Mouse (Mus musculus) ovary, postnatal 10 days (tissue): ENCODE data around the gene Dnal4.

ENCODE experiments used
- DNase-seq: peaks from one replicate; pipeline ENCODE4 v3.0.0; 2022; ENCODE audit warnings: low spot score

Dnal4 gene

DNA sequence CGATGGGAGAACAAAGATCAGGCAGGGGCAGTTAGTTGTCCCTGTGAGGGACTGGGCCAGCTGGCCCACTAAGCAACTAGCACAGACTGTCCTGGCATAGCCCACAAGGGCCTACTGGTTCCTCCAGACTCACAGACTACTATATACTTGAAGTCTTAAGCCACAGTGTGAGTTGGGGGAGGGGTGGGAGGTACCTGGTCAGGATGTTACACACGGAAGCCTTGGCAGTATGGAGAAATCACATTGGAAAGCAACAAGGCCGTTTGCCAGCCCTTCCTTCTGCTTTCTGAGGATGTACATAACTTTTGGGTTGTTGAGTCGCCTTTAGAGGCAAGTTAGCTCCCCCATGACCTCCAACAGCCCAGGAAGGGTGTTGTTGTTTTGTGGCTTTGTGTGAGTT, 44.0 kb downstream of the Dnal4 start:
- no peak for DNase-seq

DNA sequence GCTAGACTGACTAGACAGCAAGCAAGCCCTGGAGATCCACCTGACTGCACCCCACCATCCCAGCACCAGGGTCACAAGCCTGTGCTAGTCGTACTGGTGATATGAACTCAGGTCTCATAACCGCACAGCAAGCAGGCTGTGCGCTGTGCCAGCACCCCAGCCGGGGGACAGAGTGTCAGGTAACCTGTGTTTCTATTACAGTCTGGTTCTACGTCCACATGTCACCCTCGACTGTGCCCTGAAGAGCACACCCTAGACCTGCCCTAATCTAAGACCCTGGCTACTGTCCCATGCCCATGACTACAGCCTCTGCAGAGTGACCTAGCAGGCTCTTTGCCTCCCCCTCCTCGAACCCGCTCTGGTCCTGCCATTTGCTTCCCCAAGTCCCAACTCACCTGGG, 44.5 kb downstream of the Dnal4 start:
- DNase-seq: no peak

DNA sequence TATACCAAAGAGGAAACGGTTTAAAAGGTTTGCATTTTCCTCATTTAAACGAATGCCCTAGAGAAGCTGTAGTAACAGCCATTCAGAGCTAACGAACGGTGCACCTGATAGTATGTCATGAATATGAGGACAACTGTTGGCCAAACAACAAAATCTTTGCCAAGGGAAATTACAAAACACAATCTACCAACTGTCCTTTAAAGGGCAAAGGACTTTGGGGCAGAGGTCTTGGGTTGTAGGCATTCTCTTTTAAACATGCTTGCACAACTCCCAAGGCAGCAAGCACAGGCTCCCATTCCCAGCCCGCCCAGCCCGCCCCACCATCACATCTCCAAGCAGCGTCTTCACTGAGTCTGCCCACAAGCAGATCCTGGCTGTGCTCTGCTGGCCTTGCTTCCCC, 46.1 kb downstream of the Dnal4 start:
- no peak for DNase-seq

DNA sequence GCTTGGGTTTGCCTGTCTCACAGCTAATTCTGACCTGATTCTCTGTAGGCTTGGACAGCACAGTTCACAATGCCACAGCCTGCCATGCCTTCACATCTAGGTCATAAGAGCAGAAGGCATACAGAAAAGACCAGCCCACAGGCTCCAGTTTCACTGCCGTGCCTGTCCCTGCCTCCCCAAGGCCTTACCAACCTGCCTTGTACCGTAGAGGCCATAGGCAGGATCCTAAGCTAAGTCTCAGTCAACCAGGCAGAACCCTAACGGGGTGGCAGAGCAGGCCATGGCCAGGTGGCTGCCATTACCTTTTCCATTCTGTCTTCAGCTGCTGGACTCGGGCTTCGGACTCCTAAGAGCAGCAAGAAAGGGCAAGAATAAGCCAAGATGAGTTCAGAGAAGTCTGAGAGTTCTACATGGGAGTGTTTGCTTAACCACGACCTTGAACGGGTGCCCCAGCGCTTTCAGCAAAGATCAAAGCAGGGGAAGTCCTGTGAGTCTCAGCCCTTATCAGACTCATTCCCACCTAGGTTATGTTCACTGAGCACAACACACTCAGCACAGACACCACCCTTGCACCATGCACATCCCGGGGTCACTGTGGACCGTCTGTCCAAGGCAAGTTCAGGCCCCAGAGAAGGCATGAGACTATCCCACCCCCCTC, 48.8 kb downstream of the Dnal4 start:
- DNase-seq: no peak

DNA sequence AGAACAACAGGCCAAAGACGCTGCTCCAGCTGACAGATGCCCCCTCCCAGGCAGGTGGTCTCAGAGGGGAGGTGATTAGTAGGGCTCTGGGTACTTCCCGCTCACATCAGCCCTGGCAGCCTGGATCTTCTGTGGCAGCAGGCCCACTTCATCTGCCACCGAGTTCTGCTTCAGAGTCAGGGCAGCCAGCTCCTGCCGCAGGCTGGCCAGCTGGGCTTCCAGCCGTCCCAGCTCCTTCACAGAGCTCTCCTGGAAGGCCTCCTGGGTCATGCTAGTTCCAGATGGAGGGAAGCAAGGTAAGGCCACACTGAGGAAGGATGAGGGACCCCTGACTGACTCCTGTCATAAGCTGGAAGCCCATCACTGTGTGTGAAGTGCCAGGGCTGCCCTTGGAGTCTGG, 49.3 kb downstream of the Dnal4 start:
- no peak for DNase-seq

DNA sequence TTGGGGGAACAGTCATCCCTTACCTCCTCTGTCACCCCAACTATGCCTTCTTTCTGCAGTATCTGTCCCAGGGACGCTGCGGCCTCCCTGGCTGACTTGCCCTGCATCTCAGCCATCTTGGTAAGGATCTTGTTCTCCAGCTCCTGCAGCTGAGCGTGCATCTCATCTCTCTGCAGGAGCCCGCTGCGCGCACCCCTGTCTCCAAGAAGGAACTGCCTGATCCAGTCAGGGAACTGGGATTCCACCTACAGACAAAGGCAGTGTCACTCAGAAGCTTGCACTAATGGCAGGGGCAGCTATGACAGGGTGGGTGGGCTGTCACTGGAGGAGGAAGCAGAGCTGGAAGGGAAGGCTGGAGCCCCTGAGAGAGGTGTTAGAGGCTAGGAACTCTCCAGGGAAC, 49.8 kb downstream of the Dnal4 start:
- no peak for DNase-seq

DNA sequence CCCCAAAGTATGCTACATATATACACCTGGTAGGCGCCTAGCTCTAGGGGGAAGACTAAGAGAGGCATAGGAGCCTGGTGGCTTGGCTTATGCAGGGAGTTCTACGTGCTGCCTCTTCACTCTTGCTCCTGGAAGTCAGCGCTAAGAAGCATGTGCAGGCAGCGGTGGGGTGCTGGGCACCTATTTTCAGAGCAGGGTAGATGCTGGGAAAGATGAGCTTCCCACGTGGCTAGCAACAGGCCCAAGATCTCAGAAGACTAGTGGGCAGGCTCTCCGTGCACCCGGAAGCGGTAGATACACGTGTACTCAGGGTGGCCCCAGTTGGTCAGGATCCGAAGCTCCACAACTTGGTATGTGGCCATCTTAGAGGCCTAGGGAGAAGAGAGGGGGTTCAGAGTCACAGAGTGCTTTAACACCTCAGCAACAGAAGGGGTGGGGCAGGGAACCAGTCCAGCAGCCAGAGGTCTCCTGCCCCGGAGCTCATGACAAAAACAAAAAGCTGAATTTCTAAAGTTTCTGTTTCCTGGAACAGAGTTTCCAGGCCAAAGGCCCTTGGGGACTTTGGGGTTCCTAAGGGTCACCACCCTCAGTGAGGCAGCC, 52.4 kb downstream of the Dnal4 start:
- DNase-seq: no peak

DNA sequence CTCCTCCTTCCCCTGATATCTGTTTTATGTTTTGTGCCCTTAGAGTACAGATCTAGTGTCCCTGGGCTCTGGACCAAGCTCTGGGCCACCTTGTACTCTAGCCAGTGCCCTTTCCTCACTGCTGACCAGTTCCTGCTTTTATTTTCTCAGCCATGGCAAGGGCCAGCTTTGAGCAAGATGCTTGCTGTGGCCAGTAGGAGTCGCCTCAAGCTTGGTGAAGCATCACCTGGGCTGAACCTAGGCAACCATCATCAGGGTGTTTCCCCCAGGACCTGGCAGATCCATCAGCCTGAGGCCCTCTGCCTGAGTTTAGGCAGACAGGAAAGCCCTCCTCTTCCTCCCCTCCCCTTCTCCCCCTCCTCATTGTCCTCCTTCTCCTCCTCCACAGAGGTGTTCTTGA, 54.2 kb downstream of the Dnal4 start:
- no peak for DNase-seq

DNA sequence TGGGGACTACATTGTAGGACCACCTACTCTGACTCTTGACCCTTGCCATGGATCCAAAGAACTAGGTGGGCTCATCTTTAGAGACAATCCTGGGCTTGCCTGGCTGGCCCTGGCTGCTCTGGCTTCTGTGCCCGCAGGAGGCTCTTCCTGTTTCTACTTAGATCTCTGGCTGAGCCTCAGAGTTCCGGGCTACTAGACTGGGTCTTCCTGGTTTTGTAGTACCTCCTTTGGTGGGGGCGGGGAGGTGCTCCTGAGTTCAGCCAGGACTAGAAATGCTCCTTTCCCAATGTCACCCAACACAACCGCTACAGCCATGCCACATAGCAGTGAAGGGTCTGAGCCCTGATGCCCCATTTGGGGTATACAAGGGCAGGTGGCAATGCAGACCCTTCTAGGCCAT, 56.9 kb downstream of the Dnal4 start:
- no peak for DNase-seq

DNA sequence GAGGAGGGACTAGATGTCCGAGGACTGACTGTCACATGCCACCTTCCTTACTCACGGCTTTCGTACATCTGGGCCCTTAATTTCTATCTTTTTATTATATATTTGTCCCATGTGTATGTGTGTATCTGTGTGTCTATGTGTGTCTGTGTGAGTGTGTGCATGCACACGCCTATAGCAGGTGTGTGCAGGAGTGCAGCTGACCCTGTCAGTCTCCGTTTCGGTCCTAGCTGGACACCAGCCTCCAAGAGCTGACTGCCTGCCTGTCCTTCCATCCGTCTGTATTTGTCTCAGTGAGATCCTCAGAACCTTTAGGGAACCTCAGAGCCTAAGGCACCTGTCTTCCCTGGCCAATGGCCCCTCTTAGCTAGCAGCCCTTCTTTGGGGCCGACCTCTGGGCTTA, 57.4 kb downstream of the Dnal4 start:
- DNase-seq: no peak

DNA sequence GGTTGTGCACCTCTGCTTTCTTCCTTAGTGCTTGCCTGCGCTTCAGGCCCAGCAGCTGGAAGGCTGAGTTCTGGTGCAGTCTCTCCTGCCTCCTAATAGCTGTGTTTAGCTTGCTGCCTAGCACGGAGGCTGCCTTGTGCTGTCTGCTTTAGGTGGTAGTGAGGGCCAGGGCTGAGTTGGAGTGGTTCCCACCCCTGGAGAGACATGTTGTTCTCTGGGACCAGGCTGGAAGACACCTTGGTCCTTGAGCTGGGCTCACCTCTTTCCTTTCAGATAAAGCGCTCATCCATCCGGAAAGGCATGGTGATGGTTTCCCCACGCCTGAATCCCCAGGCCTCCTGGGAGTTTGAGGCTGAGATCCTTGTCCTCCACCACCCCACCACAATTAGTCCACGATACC, 60.9 kb downstream of the Dnal4 start:
- DNase-seq: no peak

DNA sequence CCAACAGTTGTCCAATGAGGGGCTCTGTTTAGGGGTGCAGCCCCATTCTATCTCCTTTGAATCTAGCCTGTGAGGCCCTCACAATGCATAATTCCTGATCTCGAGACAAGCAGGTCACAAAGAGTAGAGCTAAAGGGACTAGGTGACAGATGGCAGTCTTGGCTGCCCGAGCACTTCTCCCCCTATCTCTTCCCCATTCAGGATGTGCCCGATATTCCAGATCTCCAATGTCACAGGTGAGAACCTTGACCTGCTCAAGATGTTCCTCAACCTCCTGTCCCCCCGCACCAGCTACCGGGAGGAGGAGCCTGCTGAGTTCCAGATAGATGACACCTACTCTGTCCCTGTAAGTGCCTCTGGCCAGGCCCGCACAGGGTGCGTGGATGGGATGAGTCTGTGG, 62.0 kb downstream of the Dnal4 start:
- no peak for DNase-seq
